Mouse (Mus musculus): ENCODE measurements at regions not wholly inside any gene's neighbourhood (a gene's known extent, or its start where the extent isn't known, plus 50 kb on each side); places are given as distances from the start of the nearest gene placed in this dataset.

DNA sequence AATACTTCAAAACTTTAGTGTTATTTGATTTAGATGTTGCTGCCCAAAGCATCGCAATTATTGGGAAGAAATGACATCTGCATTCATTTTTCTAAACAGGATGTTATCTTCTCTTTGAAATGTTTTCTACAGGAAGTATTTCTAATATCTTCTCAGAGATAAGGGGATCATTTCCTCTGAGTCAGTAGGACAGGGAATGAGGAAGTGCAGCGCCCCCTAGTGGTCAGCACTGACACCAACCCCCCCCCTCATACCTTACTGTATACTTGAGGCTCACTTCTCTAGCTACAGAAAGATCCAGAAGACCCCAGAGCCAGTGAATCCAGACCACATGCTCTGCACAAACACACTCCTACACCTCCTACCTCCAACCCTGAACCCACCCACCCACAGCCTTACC, 308.1 kb upstream of the Tmem132c start:
- DNase-seq (ENCODE audit: low spot score in 2 of 2): no peak

DNA sequence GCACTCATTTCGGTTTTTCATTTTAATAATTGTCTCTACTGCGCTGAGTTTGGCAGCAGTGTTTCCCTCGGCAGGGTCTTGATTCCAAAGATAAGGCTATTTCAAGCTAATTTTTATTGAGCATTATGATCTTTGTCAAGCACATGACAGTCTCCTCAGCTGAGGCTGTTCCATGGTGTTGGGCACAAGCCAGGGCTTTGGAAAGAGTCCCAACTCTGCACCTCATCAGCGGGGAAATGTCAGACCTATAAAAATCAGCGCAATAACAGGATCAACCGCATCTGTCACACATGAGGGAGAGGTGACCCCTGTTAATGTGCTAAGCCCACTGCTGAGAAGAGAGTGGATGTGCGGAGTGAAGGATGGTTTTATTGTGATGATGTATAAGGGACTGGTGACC, 296.7 kb upstream of the Tmem132c start:
- no peak for DNase-seq (ENCODE audit: low spot score in 2 of 2)

DNA sequence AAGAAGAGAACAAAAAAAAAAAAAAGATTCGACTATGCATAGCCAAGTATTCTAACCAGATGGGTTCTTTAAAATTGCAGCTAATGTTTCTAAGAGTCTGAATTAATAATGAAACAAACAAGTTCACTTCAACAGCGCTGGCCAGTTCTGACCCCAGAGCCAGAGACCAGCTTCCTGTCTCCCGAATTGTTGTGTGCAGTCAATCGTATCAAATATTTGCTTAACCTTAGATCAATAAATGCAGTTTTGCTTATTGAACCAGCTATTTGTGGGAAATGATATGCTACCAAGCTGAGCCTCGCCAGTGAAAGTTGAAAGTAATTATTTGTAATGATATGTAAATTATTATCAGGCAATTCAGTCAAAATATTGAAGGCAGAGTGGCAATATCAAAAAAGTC, 287.4 kb upstream of the Tmem132c start:
- no peak for DNase-seq (ENCODE audit: low spot score in 2 of 2)

DNA sequence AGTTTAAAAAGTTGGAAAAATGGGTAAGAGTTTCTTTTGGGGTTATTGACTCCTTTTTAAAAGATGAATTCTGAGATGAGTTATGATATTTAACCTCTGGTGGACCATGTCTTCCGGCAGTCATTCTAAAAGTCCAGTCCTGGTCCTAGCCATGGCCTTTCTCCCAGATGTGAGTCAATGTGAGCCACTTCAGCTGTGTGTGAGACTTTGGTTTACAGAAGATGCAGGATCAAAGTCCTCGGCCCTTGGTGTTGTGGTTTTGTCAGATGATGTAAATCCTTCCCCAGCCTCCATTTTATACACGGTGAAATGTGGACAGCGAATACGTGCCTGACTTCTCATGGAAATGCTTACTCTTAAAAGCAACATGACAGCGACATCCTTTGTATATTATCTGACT, 287.0 kb upstream of the Tmem132c start:
- no peak for DNase-seq (ENCODE audit: low spot score in 2 of 2)

DNA sequence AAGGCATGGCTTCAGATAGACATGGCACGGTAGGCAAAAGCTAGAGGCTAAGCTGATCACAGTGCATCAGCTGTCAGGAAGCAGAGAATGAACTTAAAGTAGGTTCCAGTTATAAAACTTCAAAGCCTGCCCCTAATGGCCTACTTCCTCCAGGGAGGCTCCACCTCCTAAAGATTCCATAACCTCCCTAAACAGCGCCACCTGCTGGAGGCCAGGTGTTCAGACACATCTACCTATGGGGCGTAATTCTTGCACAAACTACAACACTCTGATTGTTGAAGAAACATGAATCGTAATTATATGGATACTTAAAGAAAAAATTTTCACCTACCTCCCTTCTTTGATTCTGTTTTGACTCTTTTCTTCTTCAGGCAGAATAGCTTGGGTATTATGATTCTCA, 277.0 kb upstream of the Tmem132c start:
- DNase-seq (ENCODE audit: low spot score in 2 of 2): no peak

DNA sequence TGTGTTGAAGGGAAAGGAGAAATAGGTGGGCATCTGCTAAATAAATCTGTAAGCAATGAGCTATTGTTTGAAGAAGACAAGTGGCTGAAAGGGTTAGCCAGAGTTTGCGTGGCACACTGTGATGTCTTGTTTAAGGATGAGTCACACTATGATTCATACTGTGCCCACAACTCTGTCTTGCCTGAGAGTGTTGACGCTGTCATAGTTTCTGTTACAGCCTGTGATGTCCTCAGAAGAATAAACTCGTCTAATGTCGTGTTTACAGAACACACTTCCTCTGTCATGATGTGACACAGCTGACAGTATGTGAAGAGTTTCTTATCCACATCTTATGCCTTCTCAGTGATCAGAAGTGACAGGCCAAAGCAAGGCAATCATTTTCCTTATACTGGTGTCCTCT, 274.5 kb upstream of the Tmem132c start:
- DNase-seq (ENCODE audit: low spot score in 2 of 2): no peak

DNA sequence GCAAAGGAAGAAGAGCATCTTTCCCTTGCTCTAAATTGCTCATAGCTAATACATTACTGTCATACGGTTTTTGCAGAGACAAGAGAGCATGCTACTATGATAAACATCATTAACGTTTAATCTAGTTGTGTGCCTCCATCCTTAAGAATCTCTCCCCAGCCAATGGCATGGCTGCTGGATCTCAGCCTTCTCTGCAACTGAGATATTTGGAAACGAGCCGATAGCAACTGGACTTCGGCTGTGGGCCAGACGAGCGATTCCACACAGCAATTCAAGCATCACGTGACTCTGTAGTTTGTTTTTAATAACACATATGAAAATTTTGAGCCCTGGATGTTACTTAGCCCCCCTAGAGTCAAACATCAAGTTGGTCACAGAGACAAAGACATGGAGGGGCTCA, 272.2 kb upstream of the Tmem132c start:
- DNase-seq (ENCODE audit: low spot score in 2 of 2): no peak

DNA sequence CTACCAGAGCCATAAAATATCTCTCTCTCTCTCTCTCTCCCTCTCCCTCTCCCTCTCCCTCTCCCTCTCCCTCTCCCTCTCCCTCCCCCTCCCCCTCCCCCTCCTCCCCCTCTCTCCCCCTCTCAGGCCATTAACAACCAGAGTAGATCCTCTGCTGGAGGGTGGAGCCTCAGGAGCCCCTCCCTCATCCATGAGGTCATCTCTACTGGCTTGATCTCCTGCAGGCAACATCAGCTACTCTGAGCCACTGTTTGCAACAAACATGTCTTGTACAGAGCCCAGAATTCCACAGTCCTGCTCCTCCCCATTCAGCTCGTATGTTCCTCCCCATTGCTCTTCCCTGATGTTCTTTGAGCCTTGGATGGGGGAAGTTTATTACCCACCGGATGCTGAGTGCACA, 270.3 kb upstream of the Tmem132c start:
- DNase-seq (ENCODE audit: low spot score in 2 of 2): no peak

DNA sequence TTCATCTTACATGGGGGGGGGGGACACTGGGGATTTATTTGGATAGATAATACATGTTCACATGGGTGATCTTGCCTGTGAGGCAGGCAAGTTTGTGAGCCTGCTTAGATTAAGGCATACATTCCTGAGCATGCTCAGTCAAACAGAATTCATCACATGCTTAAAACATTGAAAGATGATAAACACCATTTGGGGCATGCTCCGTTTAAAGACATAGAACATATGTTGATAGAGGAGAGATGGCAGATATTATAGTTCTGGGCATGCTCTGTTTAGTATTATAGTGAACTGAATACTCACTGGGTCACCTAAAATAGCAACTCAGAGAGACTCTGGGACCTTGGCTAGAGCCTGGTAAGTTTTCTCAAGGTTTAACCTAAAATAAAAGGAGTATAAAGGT, 269.6 kb upstream of the Tmem132c start:
- no peak for DNase-seq (ENCODE audit: low spot score in 2 of 2)

DNA sequence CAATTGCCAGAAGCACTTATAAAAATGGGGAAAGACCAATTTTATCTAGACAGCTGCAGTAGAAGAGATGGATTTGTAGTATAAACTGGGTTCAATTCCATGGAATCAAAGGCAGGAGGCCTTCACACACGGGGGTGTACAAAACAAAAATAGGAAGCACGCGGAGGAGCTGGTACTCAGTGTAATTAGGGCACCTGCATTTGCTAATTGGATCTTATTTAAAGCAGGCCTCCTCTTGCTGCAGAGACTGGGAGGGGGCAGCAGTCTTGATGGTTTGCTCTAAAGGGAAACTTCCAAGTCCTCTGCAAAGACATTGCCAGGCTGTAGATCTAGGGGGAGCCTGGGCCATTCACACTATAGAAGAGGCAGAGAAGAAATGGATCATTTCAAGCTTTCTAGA, 268.2 kb upstream of the Tmem132c start:
- DNase-seq (ENCODE audit: low spot score in 2 of 2): no peak

DNA sequence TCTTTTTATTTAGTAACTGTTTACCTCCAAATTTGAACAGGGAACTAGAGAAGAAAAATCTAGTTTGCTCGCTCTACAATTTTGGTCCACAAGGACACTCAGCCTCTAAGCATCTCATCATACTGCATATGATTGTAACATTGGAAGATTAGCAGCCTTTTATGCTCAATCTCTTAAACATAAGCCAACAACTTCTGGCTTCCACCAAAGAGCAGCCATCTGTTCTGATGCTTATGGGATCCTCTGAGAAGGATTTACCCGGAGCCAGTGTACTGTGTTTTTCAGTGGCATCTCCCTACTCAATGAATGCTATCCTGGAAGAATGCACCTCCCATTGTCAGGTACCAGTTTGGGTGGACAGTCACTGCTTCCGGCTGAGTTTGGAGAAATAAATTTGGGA, 267.0 kb upstream of the Tmem132c start:
- DNase-seq (ENCODE audit: low spot score in 2 of 2): no peak

DNA sequence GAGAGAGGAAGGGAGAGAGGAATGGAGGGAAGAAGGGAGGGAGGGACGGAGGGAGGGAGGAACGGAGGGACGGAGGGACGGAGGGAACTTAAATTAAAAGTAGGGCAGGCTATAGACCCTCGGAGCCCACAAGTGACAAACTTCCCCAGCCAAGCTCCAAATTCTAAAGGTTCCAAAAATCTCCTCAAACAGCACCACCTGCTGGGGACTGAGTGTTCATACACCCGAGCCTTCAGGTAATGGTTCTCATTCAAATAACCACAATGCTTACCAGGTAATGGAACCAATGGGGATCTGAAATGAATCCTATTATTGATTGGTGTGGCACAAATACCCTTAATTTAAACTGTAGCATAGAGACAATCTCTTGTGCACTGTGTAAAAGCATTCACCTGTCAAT, 246.0 kb upstream of the Tmem132c start:
- DNase-seq (ENCODE audit: low spot score in 2 of 2): no peak

DNA sequence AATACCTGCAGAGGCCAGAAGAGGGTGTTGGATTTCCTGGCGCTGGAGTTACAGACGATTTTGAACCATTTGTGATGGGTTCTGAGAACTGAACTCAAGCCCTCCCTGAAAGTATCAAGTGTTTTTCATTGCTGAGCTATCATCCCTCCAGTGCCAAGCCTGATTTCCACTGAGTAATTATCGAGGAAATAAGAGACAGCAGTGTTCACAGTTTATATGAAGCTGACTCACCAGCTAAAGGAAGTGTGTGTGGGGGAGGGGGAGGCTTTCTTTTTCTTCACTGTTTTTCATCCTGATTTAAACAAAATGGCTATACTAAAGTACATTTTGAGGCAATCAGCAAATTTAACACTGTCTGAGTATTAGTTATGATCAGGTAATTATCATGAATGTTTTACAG, 227.4 kb upstream of the Tmem132c start:
- DNase-seq (ENCODE audit: low spot score in 2 of 2): no peak

DNA sequence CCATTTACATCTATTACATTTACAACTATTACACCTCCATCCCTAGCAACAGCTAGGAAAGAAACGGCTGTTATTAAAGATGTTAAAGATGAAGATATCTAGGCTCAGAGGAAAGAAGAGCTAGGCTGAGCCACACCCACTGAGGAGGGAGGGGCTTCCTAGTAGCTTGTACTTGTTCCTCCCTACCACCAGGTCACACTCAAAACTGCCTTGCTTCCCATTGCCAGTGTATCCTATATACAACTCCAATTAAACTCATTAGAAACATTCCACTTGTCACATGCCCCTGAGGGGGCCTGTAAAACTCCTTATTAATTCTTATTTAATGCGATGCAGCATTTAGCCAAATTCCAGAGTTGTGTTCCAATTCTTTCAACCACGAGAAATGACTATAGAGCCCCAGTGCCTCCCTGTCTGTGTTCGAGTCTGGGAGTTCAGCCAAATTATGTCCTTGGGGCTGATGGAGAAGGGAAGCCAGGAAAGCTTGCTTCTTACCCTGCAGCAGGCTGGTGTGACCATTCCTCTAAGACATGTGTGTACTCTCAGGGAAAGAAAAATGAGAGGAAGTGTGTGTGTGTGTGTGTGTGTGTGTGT, 225.0 kb upstream of the Tmem132c start:
- DNase-seq (ENCODE audit: low spot score in 2 of 2): no peak

DNA sequence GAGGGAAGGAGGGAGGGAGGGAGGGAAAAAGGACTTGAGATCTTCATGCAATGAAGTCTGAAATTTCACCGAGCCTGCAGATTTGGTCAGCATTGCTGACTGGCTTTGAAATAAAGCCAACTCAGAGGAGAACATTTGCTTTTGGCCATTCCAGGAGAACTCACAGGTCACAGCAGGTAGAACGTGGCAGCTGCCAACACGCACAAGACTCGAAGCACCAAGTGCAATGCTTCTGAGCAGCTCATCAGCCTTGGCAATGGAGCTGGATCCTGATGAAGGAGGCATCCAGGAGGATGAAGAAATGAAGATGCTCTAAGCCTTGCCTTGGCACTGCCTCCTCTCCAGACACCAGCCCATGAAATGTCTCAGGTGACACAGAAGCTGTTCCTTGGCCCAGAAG, 223.6 kb upstream of the Tmem132c start:
- DNase-seq (ENCODE audit: low spot score in 2 of 2): no peak

DNA sequence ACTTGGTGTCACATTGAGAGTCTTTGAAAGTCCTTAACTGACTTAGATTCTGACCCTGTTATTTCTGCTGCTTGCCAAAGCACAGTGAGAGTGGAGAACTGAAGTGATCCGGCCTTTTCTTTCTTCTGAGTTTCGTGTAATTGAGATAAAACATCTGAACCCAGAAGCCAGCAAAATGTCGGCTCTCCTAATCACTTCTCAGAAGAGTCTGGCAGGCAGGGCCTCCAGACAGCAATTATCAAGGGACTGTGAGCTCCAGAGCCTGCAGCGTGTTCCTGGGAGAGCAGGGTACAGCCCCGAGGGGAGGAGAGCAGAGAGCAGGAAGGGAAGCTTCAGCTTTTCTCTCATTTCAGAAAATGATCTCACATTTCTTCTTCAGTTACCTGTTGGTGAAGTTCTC, 205.1 kb upstream of the Tmem132c start:
- no peak for DNase-seq (ENCODE audit: low spot score in 2 of 2)

DNA sequence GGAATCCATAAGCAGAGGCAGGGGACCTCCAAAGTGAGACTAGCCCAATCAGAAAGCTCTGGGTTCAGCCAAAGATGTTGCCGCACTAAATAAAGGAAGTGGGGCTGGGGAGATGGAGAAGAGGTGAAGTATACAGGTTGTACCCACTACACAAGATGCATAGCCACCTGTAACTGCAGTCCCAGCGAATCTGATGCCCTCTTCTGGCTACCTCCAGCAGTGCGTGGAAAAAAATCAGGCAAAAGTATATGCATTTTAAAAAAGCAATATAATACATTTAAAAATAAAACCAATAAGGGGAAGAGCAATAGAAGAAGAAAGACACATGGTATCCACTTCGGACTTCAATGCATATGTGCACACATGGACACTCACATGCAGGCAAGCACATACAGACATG, 183.8 kb upstream of the Tmem132c start:
- no peak for DNase-seq (ENCODE audit: low spot score in 2 of 2)

DNA sequence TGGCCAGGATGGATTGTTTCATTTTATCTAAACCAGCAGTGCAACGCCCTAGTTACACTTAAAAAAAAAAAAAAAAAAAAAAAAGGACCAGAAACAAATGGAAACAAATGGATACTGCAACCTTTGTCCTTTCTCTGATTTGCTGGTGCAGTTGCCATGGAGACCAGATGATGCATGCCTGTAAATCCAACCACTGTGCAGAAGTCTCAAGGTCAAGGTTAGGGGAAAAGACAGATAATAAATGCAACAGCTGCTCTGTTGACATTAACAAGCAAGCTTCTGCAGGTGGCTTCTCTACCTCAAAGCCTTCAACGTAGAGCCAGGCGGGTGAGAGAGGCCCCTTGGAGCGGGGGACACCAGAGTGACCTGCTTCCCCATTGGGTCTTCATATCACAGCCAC, 167.3 kb upstream of the Tmem132c start:
- no peak for DNase-seq (ENCODE audit: low spot score in 2 of 2)
